Mouse (Mus musculus): ENCODE measurements around the gene Pex10.

Pex10 gene

GRCm38 (mm10) chr4:155094565-155094964, 27.7 kb downstream of the Pex10 start:
- peak; percentile 72 for DNase-seq

DNA sequence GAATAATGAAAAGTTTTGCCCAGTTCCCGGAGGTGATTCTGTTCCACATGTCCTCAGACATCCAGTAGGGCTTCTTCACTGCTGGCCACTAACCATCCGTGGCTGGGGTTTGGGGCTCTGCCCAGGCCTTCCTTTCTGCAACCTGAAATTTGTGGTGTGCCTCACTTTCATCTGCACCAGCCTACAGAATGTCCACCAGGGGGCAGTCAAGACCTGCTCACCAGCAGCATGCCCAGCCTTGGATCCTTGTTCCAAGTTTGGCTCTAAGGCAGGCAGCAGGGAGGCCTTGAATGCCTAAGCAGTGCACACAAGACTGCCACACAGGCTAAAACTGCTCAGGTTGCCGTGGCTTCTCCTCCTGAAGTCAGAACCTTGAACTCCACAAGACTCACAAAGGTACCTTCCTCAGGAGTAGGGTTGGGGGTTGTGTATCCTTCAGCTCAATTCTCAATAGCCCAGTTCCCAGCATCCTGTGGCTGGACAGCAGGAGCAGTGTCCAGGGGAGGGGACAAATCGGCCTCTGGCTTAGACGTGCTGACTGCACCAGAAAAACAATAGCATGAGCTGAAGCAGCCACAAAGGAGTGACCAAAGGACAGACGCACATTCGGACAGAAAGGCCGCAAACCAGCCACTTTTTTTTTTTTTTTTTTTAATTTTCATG, 28.6 kb downstream of the Pex10 start:
- peak; percentile 96 for DNase-seq

DNA sequence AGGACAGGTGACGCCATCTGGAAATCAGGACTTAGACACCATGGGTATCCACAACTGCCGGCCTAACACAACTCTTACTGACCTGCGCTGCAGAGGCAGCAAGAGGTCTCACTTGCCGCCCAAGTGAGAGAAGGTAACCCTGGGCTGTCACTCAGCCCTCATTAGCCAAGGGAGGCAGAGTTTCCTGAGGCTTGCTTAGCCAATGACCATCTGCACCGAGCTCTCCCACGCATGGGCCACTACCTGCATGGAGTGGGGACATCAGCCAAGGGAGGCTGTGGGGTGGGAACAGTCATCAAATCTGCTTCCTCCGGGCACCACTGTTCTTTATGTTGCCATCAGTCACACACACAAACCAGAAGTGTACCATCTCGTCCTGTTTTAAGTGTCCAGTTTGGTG, 29.2 kb downstream of the Pex10 start:
- DNase-seq = peak; percentile 79

DNA sequence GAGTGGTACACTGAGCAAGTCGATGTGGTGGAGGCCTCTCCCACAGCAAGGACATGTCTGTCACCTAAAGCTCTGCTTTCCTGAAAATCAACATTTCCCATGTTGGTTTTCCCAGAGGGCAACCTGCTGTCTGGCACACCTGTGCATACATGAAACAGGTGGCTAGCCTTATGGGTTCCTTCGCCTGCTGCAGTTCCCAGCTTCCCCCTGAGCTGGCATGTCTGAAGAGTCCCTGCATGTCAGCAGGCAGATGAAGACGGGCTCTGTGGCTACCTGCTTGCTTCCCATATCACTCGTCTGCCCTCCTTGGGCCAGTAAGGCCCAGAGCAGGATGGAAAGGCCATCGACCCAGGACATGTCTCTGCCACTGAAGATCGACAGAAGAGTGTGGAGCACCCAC, 30.6 kb downstream of the Pex10 start:
- DNase-seq = no peak

- no peak for DNase-seq
Observed at GRCm38 (mm10) chr4:155098572-155098971, 31.8 kb downstream of the Pex10 start.

DNA sequence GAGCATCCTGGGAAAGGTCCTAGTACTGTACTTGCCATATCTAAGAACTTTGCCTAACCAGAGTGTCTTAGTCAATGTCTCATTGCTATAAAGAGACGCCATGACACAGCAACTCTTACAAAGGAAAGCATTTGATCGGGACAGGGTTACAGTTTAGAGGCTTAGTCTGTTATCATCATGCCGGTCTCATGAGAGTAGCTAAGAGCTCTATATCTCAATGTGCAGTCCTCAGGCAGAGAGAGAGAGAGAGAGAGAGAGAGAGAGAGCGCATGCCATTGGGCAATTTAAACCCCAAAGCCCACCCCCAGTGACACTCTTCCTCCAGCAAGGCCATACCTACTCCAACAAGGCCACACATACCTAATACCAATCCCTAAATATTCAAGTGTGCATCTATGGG, 41.1 kb downstream of the Pex10 start:
- no peak for DNase-seq

GRCm38 (mm10) chr4:155109471-155109870, 42.7 kb downstream of the Pex10 start:
- no peak for DNase-seq

- DNase-seq = no peak
Observed at GRCm38 (mm10) chr4:155113766-155114410, 47.1 kb downstream of the Pex10 start.

DNA sequence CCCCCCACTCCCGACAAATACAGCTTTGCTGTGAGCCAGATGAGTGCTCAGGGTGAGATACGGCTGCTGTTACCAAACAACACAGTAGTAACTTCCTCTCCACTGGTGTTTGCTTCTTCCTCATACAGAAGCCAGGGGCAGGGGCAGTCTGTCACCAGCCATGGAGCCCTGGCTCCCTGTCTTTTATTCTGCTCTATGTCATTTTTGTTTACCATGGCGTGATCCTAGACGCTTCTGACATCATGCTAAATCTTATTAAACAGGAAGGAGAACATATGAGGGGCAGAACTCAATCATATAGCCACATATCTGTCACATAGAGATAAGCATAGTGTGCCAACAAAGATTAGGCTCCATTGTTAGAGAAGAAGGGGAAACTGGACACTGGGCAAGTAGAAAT, 49.8 kb downstream of the Pex10 start:
- no peak for DNase-seq

DNA sequence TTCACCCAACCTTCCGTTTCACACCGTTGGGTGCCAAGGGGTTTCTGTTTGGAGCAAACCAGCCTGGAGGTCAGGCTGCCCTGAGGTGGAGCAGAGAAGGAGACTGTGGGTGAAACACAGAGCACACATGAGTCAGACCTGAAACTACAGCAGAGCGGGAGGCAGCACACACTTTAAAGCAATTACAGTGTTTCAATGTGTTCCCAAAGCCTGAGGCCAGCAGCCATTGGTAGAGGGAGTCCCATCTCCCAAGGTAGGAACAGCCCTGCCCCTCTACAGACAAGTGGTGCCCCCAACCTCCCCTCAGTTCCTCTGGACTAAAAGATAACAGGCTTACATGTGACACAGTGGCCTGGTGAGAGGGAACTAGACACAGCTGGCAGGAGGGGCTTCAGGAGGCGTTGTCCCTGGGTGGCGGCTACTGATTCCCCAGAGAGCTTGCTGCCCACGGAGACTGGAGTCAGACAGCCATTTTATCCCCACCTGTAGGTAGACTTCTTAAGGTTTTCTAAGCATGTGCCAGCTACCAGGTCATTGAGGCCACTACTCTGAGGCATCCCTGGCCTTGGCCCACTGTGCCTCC, 50.7 kb downstream of the Pex10 start:
- no peak for DNase-seq

GRCm38 (mm10) chr4:155118278-155118677, 51.5 kb downstream of the Pex10 start:
- no peak for DNase-seq

DNA sequence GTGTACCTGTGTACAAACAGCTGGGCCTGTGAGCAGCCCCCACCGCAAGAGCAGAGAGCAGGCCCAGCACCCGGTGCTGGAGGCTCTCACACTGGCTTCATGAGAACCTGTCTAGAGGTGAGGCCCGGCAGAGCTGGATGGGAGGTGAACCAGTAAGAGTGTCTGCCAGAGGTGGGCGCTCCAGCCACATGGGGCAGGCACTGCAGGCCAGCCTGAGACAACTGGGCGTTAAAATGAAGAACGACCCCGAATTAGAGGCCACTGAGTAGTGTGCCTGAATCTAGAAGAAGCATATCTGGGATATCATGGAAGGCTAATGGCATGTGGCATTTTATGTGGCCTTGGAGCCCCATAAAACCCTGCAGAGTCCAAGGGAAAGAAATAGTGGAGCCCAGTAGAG, 53.2 kb downstream of the Pex10 start:
- DNase-seq = no peak

DNA sequence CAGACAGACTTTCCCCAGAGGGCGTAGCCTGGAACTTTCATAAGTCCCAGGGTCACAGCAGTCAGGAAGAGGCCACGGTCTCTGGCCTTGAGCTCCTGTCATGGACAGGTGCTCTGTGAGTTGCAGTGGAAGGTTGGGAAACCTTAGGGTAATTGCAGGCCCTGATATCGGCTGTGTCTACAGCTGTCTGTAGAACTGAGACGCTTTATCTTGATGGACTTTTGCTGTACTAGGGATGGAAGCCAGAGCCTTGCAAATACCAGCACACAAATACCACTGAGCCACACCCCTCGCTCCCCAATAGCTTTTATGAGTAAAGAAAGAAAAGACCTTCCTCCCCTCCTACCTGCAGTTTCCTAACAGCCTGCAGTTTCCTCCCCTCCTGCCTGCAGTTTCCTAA, 53.8 kb downstream of the Pex10 start:
- no peak for DNase-seq

DNA sequence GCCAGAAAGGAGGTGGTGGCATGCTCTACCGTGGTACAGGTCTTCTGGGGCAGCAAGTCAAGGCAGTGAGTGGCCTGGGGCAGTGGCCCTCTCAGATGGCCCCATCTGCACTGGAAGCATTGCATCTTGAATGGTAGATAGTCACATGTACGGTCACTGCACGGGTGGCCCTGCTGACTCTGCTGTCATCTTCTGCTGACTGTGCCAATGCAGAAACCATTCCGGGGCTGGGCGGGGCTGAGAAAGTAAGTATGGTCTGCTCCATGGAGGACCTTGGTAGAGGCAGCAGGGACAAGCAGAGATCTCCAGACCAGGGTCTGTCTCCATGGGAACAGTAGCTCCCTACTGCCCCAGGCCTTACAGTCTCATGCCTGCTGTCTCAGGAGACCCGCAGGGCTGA, 54.4 kb downstream of the Pex10 start:
- DNase-seq = no peak

Data from cerebellum, adult 9-10 months (tissue).